Mouse (Mus musculus) heart, embryonic 14.5 days (tissue): ENCODE data around the gene Jam3. TPM values are rescaled to one million over a fixed set of nuclear protein-coding genes. Genes with fewer than 3 reads are reported as not detected.

ENCODE experiments used
- ATAC-seq: fragments of 200-750 bp; cut with Nextera tagmentation; 2 replicates; pipeline ENCODE4 v1.8.0; 2017; ENCODE audit warnings: low read depth, moderate TSS enrichment; ENCODE audit not compliant: insufficient number of reproducible peaks, insufficient read depth, low FRiP score
- H3K27ac ChIP-seq, 2 experiments: fragments of 200-500 bp in 1 of 2; fragments of 300-500 bp in 1 of 2; sonication (generic) in 1 of 2; replicated peaks in 1 of 2; 2 replicates each; pipeline ENCODE4 v1.5.1; 2012 to 2014; ENCODE audit warnings: low read depth in 2 of 2, low read length in 2 of 2, control low read depth in 1 of 2, mild to moderate bottlenecking in 1 of 2, mixed read lengths in 1 of 2; ENCODE audit not compliant: control insufficient read depth in 1 of 2, insufficient read depth in 1 of 2
- H3K27me3 ChIP-seq: fragments of 300-500 bp; sonication (generic); 2 replicates; pipeline ENCODE4 v1.6.1; 2014; ENCODE audit warnings: mild to moderate bottlenecking, low read length, control low read depth; ENCODE audit not compliant: control insufficient read depth, insufficient read depth
- H3K36me3 ChIP-seq: fragments of 300-500 bp; sonication (generic); 2 replicates; pipeline ENCODE4 v1.6.1; 2014; ENCODE audit warnings: mild to moderate bottlenecking, control low read depth, low read length, mixed read lengths; ENCODE audit not compliant: control insufficient read depth, insufficient read depth
- H3K4me1 ChIP-seq, 2 experiments: fragments of 200-500 bp in 1 of 2; fragments of 300-500 bp in 1 of 2; sonication (generic) in 1 of 2; 2 replicates each; pipeline ENCODE4 v1.6.1; 2012 to 2014; ENCODE audit warnings: low read length in 2 of 2, control low read depth in 1 of 2, mixed read lengths in 1 of 2; ENCODE audit not compliant: control insufficient read depth in 2 of 2, insufficient read depth in 2 of 2
- H3K4me2 ChIP-seq: fragments of 300-500 bp; sonication (generic); 2 replicates; pipeline ENCODE4 v1.6.1; 2014; ENCODE audit warnings: mild to moderate bottlenecking, low read length
- H3K4me3 ChIP-seq, 2 experiments: fragments of 200-500 bp in 1 of 2; fragments of 300-500 bp in 1 of 2; sonication (generic) in 1 of 2; 2 replicates each; pipeline ENCODE4 v1.5.1; 2012 to 2014; ENCODE audit warnings: low read length in 2 of 2, mild to moderate bottlenecking in 2 of 2, control low read depth in 1 of 2, low read depth in 1 of 2, moderate library complexity in 1 of 2; ENCODE audit not compliant: control insufficient read depth in 1 of 2, insufficient read depth in 1 of 2
- H3K9ac ChIP-seq: fragments of 300-500 bp; sonication (generic); 2 replicates; pipeline ENCODE4 v1.6.1; 2014; ENCODE audit warnings: mild to moderate bottlenecking, low read length
- H3K9me3 ChIP-seq: fragments of 300-500 bp; sonication (generic); 2 replicates; pipeline ENCODE4 v1.6.1; 2016; ENCODE audit warnings: low read length, control low read depth; ENCODE audit not compliant: control insufficient read depth
- WGBS: fragments of 180-500 bp; shearing (Covaris S2); extraction: QIAGEN DNeasy Blood & Tissue Kit; methylation state at CpG from one replicate; pipeline ENCODE4 v1.1.7; 2014; 5-methylcytosine and 5-hydroxymethylcytosine counted together
- polyA plus RNA-seq: library from polyadenylated mRNA; unstranded; fragments of >200 nt; fragmentation: Nextera tagmentation; extraction: Ambion mirVana; gene quantifications from 2 replicates; pipeline ENCODE4 v1.2.1, GENCODE M21; 2014

The Jam3 gene
- polyA plus RNA-seq, 1 experiment from 2014 or later = 40.9 TPM

- Histone ChIP-seq H3K36me3 (peaks cover 98% of the 10 kb centered on the region), H3K9ac (no peak overlapping the region), H3K27ac (no peak overlapping the region), H3K27me3 (no peaks in the 10 kb centered on the region), H3K4me3 (no peak overlapping the region), H3K9me3 (no peaks in the 10 kb centered on the region), H3K4me1 (no peaks in the 10 kb centered on the region), H3K4me2 (no peak overlapping the region)
- no peak for ATAC-seq
- WGBS = 78% methylated on average over 4 of the region's 4 CpGs
Measured at GRCm38 (mm10) chr9:27099474-27099873, 55.7 kb downstream of the Jam3 start.

GRCm38 (mm10) chr9:27098557-27098956, 56.7 kb downstream of the Jam3 start:
- Histone ChIP-seq H3K27me3 (no peaks in the 10 kb centered on the region), H3K36me3 (peaks cover 99% of the 10 kb centered on the region), H3K4me3 (no peak overlapping the region), H3K4me2 (no peak overlapping the region), H3K27ac (no peak overlapping the region), H3K9me3 (no peaks in the 10 kb centered on the region), H3K9ac (no peak overlapping the region), H3K4me1 (no peaks in the 10 kb centered on the region)
- ATAC-seq = no peak
- WGBS = 89% methylated on average over 8 of the region's 8 CpGs

- no peak overlapping the region for H3K9ac ChIP-seq
- no peak overlapping the region for H3K4me3 ChIP-seq
- ATAC-seq = no peak
- H3K27me3 ChIP-seq = no peaks in the 10 kb centered on the region
- H3K4me1 ChIP-seq = no peaks in the 10 kb centered on the region
- no peaks in the 10 kb centered on the region for H3K9me3 ChIP-seq
- no peak overlapping the region for H3K4me2 ChIP-seq
- 37% methylated on average over 4 of the region's 4 CpGs for WGBS
- H3K36me3 ChIP-seq = peaks cover 99% of the 10 kb centered on the region
- no peak overlapping the region for H3K27ac ChIP-seq
Measured at GRCm38 (mm10) chr9:27098092-27098491, 57.1 kb downstream of the Jam3 start.

GRCm38 (mm10) chr9:27092916-27093315, 62.3 kb downstream of the Jam3 start:
- H3K4me2 ChIP-seq = no peak overlapping the region
- no peaks in the 10 kb centered on the region for H3K4me1 ChIP-seq
- ATAC-seq = no peak
- no peak overlapping the region for H3K4me3 ChIP-seq
- H3K27ac ChIP-seq = no peak overlapping the region
- WGBS = 96% methylated on average over 6 of the region's 6 CpGs
- H3K9me3 ChIP-seq = no peaks in the 10 kb centered on the region
- H3K27me3 ChIP-seq = no peaks in the 10 kb centered on the region
- no peak overlapping the region for H3K9ac ChIP-seq
- H3K36me3 ChIP-seq = peaks cover 99% of the 10 kb centered on the region

- no peaks in the 10 kb centered on the region for H3K4me1 ChIP-seq
Measured at GRCm38 (mm10) chr9:27090801-27091775, 64.1 kb downstream of the Jam3 start.

GRCm38 (mm10) chr9:27090134-27090533, 65.1 kb downstream of the Jam3 start:
- peaks cover 100% of the 10 kb centered on the region for H3K36me3 ChIP-seq
- 81% methylated on average over 1 of the region's 1 CpGs for WGBS

More at GRCm38 (mm10) chr9:27090801-27091775, 64.1 kb downstream of the Jam3 start:
- no peak overlapping the region for H3K9ac ChIP-seq
- H3K4me2 ChIP-seq = no peak overlapping the region
- peaks cover 100% of the 10 kb centered on the region for H3K36me3 ChIP-seq
- no peak for ATAC-seq
- H3K9me3 ChIP-seq = no peaks in the 10 kb centered on the region
- H3K27ac ChIP-seq = no peak overlapping the region
- WGBS = 91% methylated on average over 13 of the region's 13 CpGs
- no peak overlapping the region for H3K4me3 ChIP-seq
- H3K27me3 ChIP-seq = no peaks in the 10 kb centered on the region

GRCm38 (mm10) chr9:27087402-27087801, 67.8 kb downstream of the Jam3 start:
- Histone ChIP-seq H3K36me3 (peaks cover 99% of the 10 kb centered on the region), H3K9ac (no peak overlapping the region), H3K27ac (no peak overlapping the region), H3K4me1 (peaks cover 1 to 3% of the 10 kb centered on the region in 2 experiments; a peak in 3 of 4 replicates), H3K27me3 (no peaks in the 10 kb centered on the region), H3K4me2 (no peak overlapping the region), H3K4me3 (no peak overlapping the region), H3K9me3 (no peaks in the 10 kb centered on the region)
- ATAC-seq = no peak
- 92% methylated on average over 3 of the region's 3 CpGs for WGBS

More at GRCm38 (mm10) chr9:27090134-27090533, 65.1 kb downstream of the Jam3 start:
- ATAC-seq = no peak
- H3K9ac ChIP-seq = no peak overlapping the region
- no peaks in the 10 kb centered on the region for H3K9me3 ChIP-seq
- no peaks in the 10 kb centered on the region for H3K27me3 ChIP-seq
- H3K27ac ChIP-seq = no peak overlapping the region
- H3K4me2 ChIP-seq = no peak overlapping the region
- H3K4me1 ChIP-seq = no peaks in the 10 kb centered on the region
- no peak overlapping the region for H3K4me3 ChIP-seq
